ENCODE assay signal across 8 mouse cellular contexts in the genomic region with DNA sequence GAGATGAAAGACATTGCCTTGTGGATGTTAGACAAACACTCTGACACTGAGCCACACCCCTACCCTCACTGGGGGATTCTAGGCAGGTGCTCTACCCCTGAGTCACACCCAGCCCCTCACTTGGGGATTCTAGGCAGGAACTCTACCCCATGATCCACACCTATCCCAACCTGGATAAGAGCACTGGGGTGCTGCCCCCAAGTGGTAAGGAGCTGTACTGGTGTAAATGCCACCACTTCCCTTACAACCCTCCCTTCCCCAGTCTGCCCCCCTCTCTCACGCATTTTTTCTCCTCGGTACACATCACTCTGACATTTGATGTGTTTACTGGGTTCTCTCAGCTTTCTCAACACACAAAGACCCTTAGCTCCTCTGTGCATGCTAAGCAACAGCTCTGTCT.
DNase-seq lines count a peak whose midpoint lies in the region.
"Had no signal": no experiment of that assay in that cellular context is flagged by ENCODE, and none has a peak within 500 bp of the region (broad histone marks: within the 10 kb centered on the region; RNA-seq: fewer than 3 reads in every experiment).

No protein-coding gene starts in this region.

- H3K4me1 ChIP-seq in embryonic facial prominence, embryonic 10.5 days: no peaks in the 10 kb centered on the region
- H3K4me1 ChIP-seq: liver, embryonic 15.5 days had no signal

- no peak overlapping the region for H3K4me3 ChIP-seq in embryonic facial prominence, embryonic 10.5 days
- H3K4me3 ChIP-seq: liver, embryonic 15.5 days had no signal

- peak; percentile 42 to 60 for DNase-seq in layer of hippocampus, postnatal 10 days (ENCODE audit: low spot score in 2 of 2)
- no peak for DNase-seq in layer of hippocampus, postnatal 14 days (ENCODE audit: low spot score in 2 of 2)
- DNase-seq in ES-CJ7 (ENCODE audit: low read depth, low spot score): peak; percentile 68
- peak; percentile 52 for DNase-seq in adrenal gland, postnatal 10 days
- peak; percentile 17 for DNase-seq in embryonic facial prominence, embryonic 10.5 days (ENCODE audit: low spot score)
- DNase-seq in retina, embryonic 14.5 days (ENCODE audit: low spot score): peak; percentile 62
- DNase-seq in gastrocnemius, postnatal 4 days (ENCODE audit: low spot score in 2 of 2): no peak

- no peaks in the 10 kb centered on the region for H3K27me3 ChIP-seq in embryonic facial prominence, embryonic 10.5 days (replicated peaks; ENCODE audit: low read depth, poor library complexity, severe bottlenecking)
- H3K27me3 ChIP-seq: liver, embryonic 15.5 days had no signal

- 21% methylated on average over 2 of the region's 2 CpGs for WGBS in embryonic facial prominence, embryonic 10.5 days

- H3K27ac ChIP-seq in embryonic facial prominence, embryonic 10.5 days (replicated peaks): no peak overlapping the region
- H3K27ac ChIP-seq: liver, embryonic 15.5 days had no signal

- H3K9me3 ChIP-seq in embryonic facial prominence, embryonic 10.5 days: no peaks in the 10 kb centered on the region
- H3K9me3 ChIP-seq: liver, embryonic 15.5 days had no signal

- no peaks in the 10 kb centered on the region for H3K36me3 ChIP-seq in embryonic facial prominence, embryonic 10.5 days (replicated peaks)
- H3K36me3 ChIP-seq: liver, embryonic 15.5 days had no signal

Comparison
In these comparisons a context has a peak if more than half of its experiments do, and no peak if none do; other contexts are left out.
1. DNase-seq: peak in layer of hippocampus, postnatal 10 days (2 of 2), ES-CJ7 (single experiment), adrenal gland, postnatal 10 days (single experiment), embryonic facial prominence, embryonic 10.5 days (single experiment) and retina, embryonic 14.5 days (single experiment); none in layer of hippocampus, postnatal 14 days (0 of 2) and gastrocnemius, postnatal 4 days (0 of 2).